Mouse (Mus musculus): ENCODE measurements around the gene Traip. TPM values are rescaled to one million over a fixed set of nuclear protein-coding genes. Genes with fewer than 3 reads are reported as not detected.
A peak's percentile ranks its signal among the peaks of the same experiment; 100 is the strongest.
"Not testable (repeated sequence)": the region's sequence is repeated elsewhere in the genome, so short reads cannot be mapped to it uniquely, and the experiment has no call there.

Gene Traip
- total and polyA plus RNA-seq, 2 experiments from 2014 or later = 3.3 to 4.8 TPM

DNA sequence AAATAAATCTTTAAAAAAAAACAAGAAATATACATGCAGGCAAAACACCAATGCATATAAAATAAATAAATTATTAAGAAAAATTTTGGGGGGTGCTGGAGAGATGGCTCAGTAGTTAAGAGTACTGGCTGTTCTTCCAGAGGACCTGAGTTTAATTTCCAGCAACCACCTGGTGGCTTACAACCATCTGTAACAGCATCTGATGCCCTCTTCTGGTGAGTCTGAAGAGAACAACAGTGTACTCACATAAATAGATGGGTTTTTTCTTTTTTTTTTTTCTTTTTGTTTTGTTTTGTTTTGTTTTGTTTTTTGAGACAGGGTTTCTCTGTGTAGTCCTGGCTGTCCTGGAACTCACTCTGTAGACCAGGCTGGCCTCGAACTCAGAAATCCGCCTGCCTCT lies 63.6 kb downstream of the Traip start:
- peaks cover 11% of the 10 kb centered on the region; the same call in 1 of the 2 replicates for H3K36me3 ChIP-seq (replicated peaks; ENCODE audit: control insufficient read depth, insufficient read depth, low read length)
- H3K9ac ChIP-seq (replicated peaks; ENCODE audit: low read depth, low read length); H3K4me3 ChIP-seq (ENCODE audit: low read depth, low read length); H3K4me2 ChIP-seq (ENCODE audit: low read depth, low read length); H3K27ac ChIP-seq (ENCODE audit: low read depth); DNase-seq (ENCODE audit: low spot score); H3K27me3 ChIP-seq (ENCODE audit: control insufficient read depth, insufficient read depth, low read length); H3K4me1 ChIP-seq (ENCODE audit: control insufficient read depth, insufficient read depth); ATAC-seq (ENCODE audit: insufficient read depth, low read depth); H3K9me3 ChIP-seq (replicated peaks; ENCODE audit: control insufficient read depth, low read length): not testable (repeated sequence)
- 100% methylated on average over 2 of the region's 2 CpGs for WGBS
- 0 out of 2 replicates have a peak, but pooled peaks have one; percentile 20 for TF ChIP-seq CTCF (IDR thresholded peaks at IDR 0.05; ENCODE audit: low read depth)

DNA sequence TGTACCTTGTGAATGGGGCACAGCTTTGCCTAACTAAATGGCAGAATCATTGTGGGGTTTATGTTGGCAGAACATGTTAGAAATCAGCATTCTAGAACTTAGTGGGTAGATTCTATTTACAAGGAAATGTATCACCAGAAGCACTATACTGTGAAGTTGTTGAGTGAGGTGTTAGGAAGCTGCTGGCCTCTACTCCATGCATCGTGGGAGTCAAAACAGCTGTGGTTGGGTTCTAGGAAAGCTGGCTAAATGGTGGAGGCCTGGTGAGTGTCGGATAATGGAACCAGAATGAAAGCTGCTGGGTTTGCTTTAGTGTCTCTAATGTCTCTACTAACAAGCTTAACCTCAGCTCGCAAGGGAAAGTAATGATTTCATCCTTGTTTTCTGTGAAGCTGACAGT lies 67.2 kb downstream of the Traip start:
- Histone ChIP-seq H3K4me3 (ENCODE audit: low read depth, low read length) (no peak overlapping the region), H3K36me3 (replicated peaks; ENCODE audit: control insufficient read depth, insufficient read depth, low read length) (peaks cover 8% of the 10 kb centered on the region; the same call in 1 of the 2 replicates), H3K9ac (replicated peaks; ENCODE audit: low read depth, low read length) (no peak overlapping the region), H3K4me2 (ENCODE audit: low read depth, low read length) (no peak overlapping the region), H3K27me3 (ENCODE audit: control insufficient read depth, insufficient read depth, low read length) (no peaks in the 10 kb centered on the region), H3K27ac (ENCODE audit: low read depth) (no peak overlapping the region), H3K4me1 (ENCODE audit: control insufficient read depth, insufficient read depth) (peaks cover 8% of the 10 kb centered on the region), H3K9me3 (replicated peaks; ENCODE audit: control insufficient read depth, low read length) (no peaks in the 10 kb centered on the region)
- 79% methylated on average over 3 of the region's 3 CpGs for WGBS
- no peak for ATAC-seq (ENCODE audit: insufficient read depth, low read depth)
- TF ChIP-seq CTCF (IDR thresholded peaks at IDR 0.05; ENCODE audit: low read depth) = no peak
- no peak for TF ChIP-seq EP300 (IDR thresholded peaks at IDR 0.05; ENCODE audit: low read depth)
- DNase-seq (ENCODE audit: low spot score) = no peak

DNA sequence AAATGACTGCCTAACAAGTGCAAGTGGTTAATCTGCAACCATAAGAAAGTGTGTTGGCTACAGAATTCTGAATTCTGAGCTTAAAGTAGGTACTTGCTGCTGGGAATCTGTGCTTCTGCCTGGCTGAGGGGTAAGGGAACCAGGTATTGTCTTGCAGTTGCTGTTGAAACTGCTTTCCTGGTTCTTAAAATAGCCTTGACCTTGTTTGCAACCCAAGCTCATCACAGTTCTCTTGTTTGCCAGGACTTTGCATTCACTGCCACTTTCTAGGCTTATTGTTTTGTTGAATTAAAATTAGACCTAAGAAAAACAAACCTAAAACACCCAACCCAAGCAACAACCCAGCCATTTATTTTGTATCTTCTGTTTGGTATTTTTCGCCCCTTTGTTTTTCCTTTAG lies 70.8 kb downstream of the Traip start:
- peak overlapping the region; percentile 71 for H3K27ac ChIP-seq (ENCODE audit: low read depth)
- no peaks in the 10 kb centered on the region for H3K9me3 ChIP-seq (replicated peaks; ENCODE audit: control insufficient read depth, low read length)
- H3K4me1 ChIP-seq (ENCODE audit: control insufficient read depth, insufficient read depth) = peaks cover 8% of the 10 kb centered on the region
- ATAC-seq (ENCODE audit: insufficient read depth, low read depth) (no peak), DNase-seq (ENCODE audit: low spot score) (peak; percentile 74)
- TF ChIP-seq CTCF (IDR thresholded peaks at IDR 0.05; ENCODE audit: low read depth) = no peak
- no peak for TF ChIP-seq EP300 (IDR thresholded peaks at IDR 0.05; ENCODE audit: low read depth)
- 81% methylated on average over 1 of the region's 1 CpGs for WGBS
- peak overlapping the region; percentile 27; the same call in 1 of the 2 replicates for H3K4me2 ChIP-seq (ENCODE audit: low read depth, low read length)
- no peak overlapping the region; the same call in 1 of the 2 replicates for H3K9ac ChIP-seq (replicated peaks; ENCODE audit: low read depth, low read length)
- H3K4me3 ChIP-seq (ENCODE audit: low read depth, low read length) = no peak overlapping the region
- H3K36me3 ChIP-seq (replicated peaks; ENCODE audit: control insufficient read depth, insufficient read depth, low read length) = peaks cover 25% of the 10 kb centered on the region
- H3K27me3 ChIP-seq (ENCODE audit: control insufficient read depth, insufficient read depth, low read length) = no peaks in the 10 kb centered on the region

Other genes with a start within 250 kb of the Traip start
- 38.4 and 59.5 TPM in 2 replicates for gene Sema3f, start 239.7 kb upstream of the Traip start, total RNA-seq (2014; rRNA removed; ENCODE audit: low replicate concordance)
- gene Sema3f, start 239.7 kb upstream of the Traip start, polyA plus RNA-seq (2015; fragmentation: Nextera tagmentation; extraction: Ambion mirVana) = 2.6 and 2.7 TPM in 2 replicates
- gene Rbm5, start 179.1 kb upstream of the Traip start, total RNA-seq (2014; rRNA removed; ENCODE audit: low replicate concordance) = 53.5 and 90.6 TPM in 2 replicates
- gene Rbm5, start 179.1 kb upstream of the Traip start, polyA plus RNA-seq (2015; fragmentation: Nextera tagmentation; extraction: Ambion mirVana) = 81.7 and 88.9 TPM in 2 replicates
- gene Rbm6, start 76.9 kb upstream of the Traip start, total RNA-seq (2014; rRNA removed; ENCODE audit: low replicate concordance) = 20.3 and 35.1 TPM in 2 replicates
- 27.1 and 28.3 TPM in 2 replicates for gene Rbm6, start 76.9 kb upstream of the Traip start, polyA plus RNA-seq (2015; fragmentation: Nextera tagmentation; extraction: Ambion mirVana)
- 12.1 and 16.4 TPM in 2 replicates for gene Mon1a, start 62.0 kb upstream of the Traip start, total RNA-seq (2014; rRNA removed; ENCODE audit: low replicate concordance)
- gene Mon1a, start 62.0 kb upstream of the Traip start, polyA plus RNA-seq (2015; fragmentation: Nextera tagmentation; extraction: Ambion mirVana) = 9.9 TPM in 2 replicates
- gene Mst1r, start 43.3 kb upstream of the Traip start, total RNA-seq (2014; rRNA removed; ENCODE audit: low replicate concordance) = 1.8 and 20.1 TPM in 2 replicates
- gene Mst1r, start 43.3 kb upstream of the Traip start, polyA plus RNA-seq (2015; fragmentation: Nextera tagmentation; extraction: Ambion mirVana) = 0.74 and 1.2 TPM in 2 replicates
- not detected in 2 replicates for gene Actl11, start 21.7 kb upstream of the Traip start, total RNA-seq (2014; rRNA removed; ENCODE audit: low replicate concordance)
- gene Actl11, start 21.7 kb upstream of the Traip start, polyA plus RNA-seq (2015; fragmentation: Nextera tagmentation; extraction: Ambion mirVana) = not detected in 2 replicates
- 0.15 TPM in 1 of 2 replicates, not detected in the other for gene Camkv, start 14.5 kb upstream of the Traip start, total RNA-seq (2014; rRNA removed; ENCODE audit: low replicate concordance)
- 0.03 TPM in 1 of 2 replicates, not detected in the other for gene Camkv, start 14.5 kb upstream of the Traip start, polyA plus RNA-seq (2015; fragmentation: Nextera tagmentation; extraction: Ambion mirVana)
- 52.0 and 55.6 TPM in 2 replicates for gene Uba7, start 25.4 kb downstream of the Traip start, total RNA-seq (2014; rRNA removed; ENCODE audit: low replicate concordance)
- 16.4 and 18.0 TPM in 2 replicates for gene Uba7, start 25.4 kb downstream of the Traip start, polyA plus RNA-seq (2015; fragmentation: Nextera tagmentation; extraction: Ambion mirVana)
- gene Gm20661, start 32.9 kb downstream of the Traip start, total RNA-seq (2014; rRNA removed; ENCODE audit: low replicate concordance) = 0.19 and 4.6 TPM in 2 replicates
- gene Gm20661, start 32.9 kb downstream of the Traip start, polyA plus RNA-seq (2015; fragmentation: Nextera tagmentation; extraction: Ambion mirVana) = 0.52 and 0.57 TPM in 2 replicates
- gene Inka1, start 35.7 kb downstream of the Traip start, total RNA-seq (2014; rRNA removed; ENCODE audit: low replicate concordance) = 34.0 and 34.3 TPM in 2 replicates
- 37.0 and 38.4 TPM in 2 replicates for gene Inka1, start 35.7 kb downstream of the Traip start, polyA plus RNA-seq (2015; fragmentation: Nextera tagmentation; extraction: Ambion mirVana)
- gene Cdhr4, start 42.4 kb downstream of the Traip start, total RNA-seq (2014; rRNA removed; ENCODE audit: low replicate concordance) = 1.5 and 10.0 TPM in 2 replicates
- gene Cdhr4, start 42.4 kb downstream of the Traip start, polyA plus RNA-seq (2015; fragmentation: Nextera tagmentation; extraction: Ambion mirVana) = 1.3 and 1.7 TPM in 2 replicates
- gene Gm20662, start 46.2 kb downstream of the Traip start, total RNA-seq (2014; rRNA removed; ENCODE audit: low replicate concordance) = 1.8 TPM in 1 of 2 replicates, not detected in the other
- 0.56 and 0.62 TPM in 2 replicates for gene Gm20662, start 46.2 kb downstream of the Traip start, polyA plus RNA-seq (2015; fragmentation: Nextera tagmentation; extraction: Ambion mirVana)
- gene Ip6k1, start 52.4 kb downstream of the Traip start, total RNA-seq (2014; rRNA removed; ENCODE audit: low replicate concordance) = 102 and 132 TPM in 2 replicates
- gene Ip6k1, start 52.4 kb downstream of the Traip start, polyA plus RNA-seq (2015; fragmentation: Nextera tagmentation; extraction: Ambion mirVana) = 25.4 and 27.6 TPM in 2 replicates
- 13.1 and 18.1 TPM in 2 replicates for gene Gmppb, start 99.1 kb downstream of the Traip start, total RNA-seq (2014; rRNA removed; ENCODE audit: low replicate concordance)
- 15.7 and 17.2 TPM in 2 replicates for gene Gmppb, start 99.1 kb downstream of the Traip start, polyA plus RNA-seq (2015; fragmentation: Nextera tagmentation; extraction: Ambion mirVana)
- gene Amigo3, start 103.0 kb downstream of the Traip start, total RNA-seq (2014; rRNA removed; ENCODE audit: low replicate concordance) = 1.4 and 7.6 TPM in 2 replicates
- 1.4 and 1.6 TPM in 2 replicates for gene Amigo3, start 103.0 kb downstream of the Traip start, polyA plus RNA-seq (2015; fragmentation: Nextera tagmentation; extraction: Ambion mirVana)
- not detected in 2 replicates for gene Mst1, start 130.3 kb downstream of the Traip start, total RNA-seq (2014; rRNA removed; ENCODE audit: low replicate concordance)
- gene Mst1, start 130.3 kb downstream of the Traip start, polyA plus RNA-seq (2015; fragmentation: Nextera tagmentation; extraction: Ambion mirVana) = 0.07 TPM in 1 of 2 replicates, not detected in the other
- 40.5 and 60.2 TPM in 2 replicates for gene Rnf123, start 133.2 kb downstream of the Traip start, total RNA-seq (2014; rRNA removed; ENCODE audit: low replicate concordance)
- gene Rnf123, start 133.2 kb downstream of the Traip start, polyA plus RNA-seq (2015; fragmentation: Nextera tagmentation; extraction: Ambion mirVana) = 24.6 and 32.9 TPM in 2 replicates
- 36.5 and 43.5 TPM in 2 replicates for gene Apeh, start 144.5 kb downstream of the Traip start, total RNA-seq (2014; rRNA removed; ENCODE audit: low replicate concordance)
- gene Apeh, start 144.5 kb downstream of the Traip start, polyA plus RNA-seq (2015; fragmentation: Nextera tagmentation; extraction: Ambion mirVana) = 32.8 TPM in 2 replicates
- 0.42 TPM in 1 of 2 replicates, not detected in the other for gene Bsn, start 240.2 kb downstream of the Traip start, total RNA-seq (2014; rRNA removed; ENCODE audit: low replicate concordance)
- 0.01 and 0.03 TPM in 2 replicates for gene Bsn, start 240.2 kb downstream of the Traip start, polyA plus RNA-seq (2015; fragmentation: Nextera tagmentation; extraction: Ambion mirVana)